Mouse (Mus musculus) spleen, adult 2 months (tissue): ENCODE data around the gene Sytl5. TPM values are rescaled to one million over a fixed set of nuclear protein-coding genes. Genes with fewer than 3 reads are reported as not detected.

Source experiments
- DNase-seq, 2 experiments: peaks; one replicate each; pipeline versions ENCODE4 v3.0.0 to v3.0.0-alpha.2; 2012 to 2021; ENCODE audit warnings: low spot score in 2 of 2, low read depth in 1 of 2
- H3K27ac ChIP-seq: fragments of 200-500 bp; 2 replicates; pipeline ENCODE4 v1.5.1; 2012; ENCODE audit warnings: low read length, inconsistent platforms; ENCODE audit not compliant: insufficient read depth
- H3K27me3 ChIP-seq: fragments of 200-500 bp; 2 replicates; pipeline ENCODE4 v1.6.1; 2012; ENCODE audit warnings: mild to moderate bottlenecking, moderate library complexity, low read length, inconsistent platforms; ENCODE audit not compliant: control insufficient read depth, insufficient read depth
- H3K36me3 ChIP-seq: fragments of 200-500 bp; 2 replicates; pipeline ENCODE4 v1.6.1; 2012; ENCODE audit warnings: mild to moderate bottlenecking, low read length, inconsistent platforms; ENCODE audit not compliant: control insufficient read depth, insufficient read depth
- H3K4me1 ChIP-seq: fragments of 200-500 bp; 2 replicates; pipeline ENCODE4 v1.6.1; 2011; ENCODE audit warnings: inconsistent platforms; ENCODE audit not compliant: control insufficient read depth, insufficient read depth, insufficient read length
- H3K4me3 ChIP-seq: fragments of 200-500 bp; 2 replicates; pipeline ENCODE4 v1.5.1; 2011; ENCODE audit warnings: mild to moderate bottlenecking, inconsistent platforms; ENCODE audit not compliant: insufficient read depth, insufficient read length; ENCODE audit errors: extremely low read depth
- CTCF ChIP-seq: fragments of 200-500 bp; IDR thresholded peaks from 2 replicates; pipeline ENCODE4 v1.5.1; 2011; ENCODE audit warnings: mild to moderate bottlenecking, inconsistent platforms; ENCODE audit not compliant: insufficient read depth, insufficient read length, insufficient replicate concordance; ENCODE audit errors: extremely low read depth
- POLR2A ChIP-seq: fragments of 200-500 bp; IDR thresholded peaks from 2 replicates; pipeline ENCODE4 v1.6.1; 2011; ENCODE audit warnings: low read depth, low read length, inconsistent platforms
- WGBS: fragments of 180-500 bp; shearing (Covaris S2); methylation state at CpG from one replicate; pipeline ENCODE4 v1.1.7; 2018; 5-methylcytosine and 5-hydroxymethylcytosine counted together
- polyA plus RNA-seq: library from polyadenylated mRNA; depleted of rRNA; stranded (reverse); fragments of >200 nt; gene quantifications from 2 replicates; pipeline ENCODE4 v1.2.3, GENCODE M21; 2012; rRNA removed

The Sytl5 gene
- not detected in 2 replicates for polyA plus RNA-seq

DNA sequence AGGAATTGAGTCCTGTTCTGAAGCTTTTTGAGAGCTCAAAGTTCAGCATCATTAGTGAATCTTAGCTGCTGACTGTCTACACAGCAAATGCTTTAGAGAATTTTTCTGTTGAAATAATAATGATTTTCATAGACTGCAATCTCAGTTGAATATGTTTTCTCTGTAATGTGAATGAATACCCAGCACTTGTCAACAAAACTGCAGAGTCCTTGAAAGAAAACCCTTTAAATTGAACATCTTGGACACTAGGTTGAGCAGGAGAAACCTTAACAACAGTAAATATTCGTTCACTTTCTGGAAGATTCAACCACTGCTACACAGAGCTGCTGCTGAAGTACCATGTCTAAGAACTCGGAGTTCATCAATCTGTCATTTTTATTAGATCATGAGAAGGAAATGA lies at the start of gene Sytl5:
TSS of gene Sytl5 (plus strand) at position 301 of the 400 bp plus-strand sequence.
- DNase-seq, result no peak
- TF ChIP-seq POLR2A, result no peak
- TF ChIP-seq CTCF, result no peak
- Histone ChIP-seq H3K27me3 (no peaks in the 10 kb centered on the region), H3K27ac (no peak within 1 kb of the TSS), H3K4me1 (no peaks in the 10 kb centered on the region), H3K4me3 (no peak within 1 kb of the TSS), H3K36me3 (no peaks in the 10 kb centered on the region)
- WGBS, result 60% methylated on average over 2 of the region's 2 CpGs

DNA sequence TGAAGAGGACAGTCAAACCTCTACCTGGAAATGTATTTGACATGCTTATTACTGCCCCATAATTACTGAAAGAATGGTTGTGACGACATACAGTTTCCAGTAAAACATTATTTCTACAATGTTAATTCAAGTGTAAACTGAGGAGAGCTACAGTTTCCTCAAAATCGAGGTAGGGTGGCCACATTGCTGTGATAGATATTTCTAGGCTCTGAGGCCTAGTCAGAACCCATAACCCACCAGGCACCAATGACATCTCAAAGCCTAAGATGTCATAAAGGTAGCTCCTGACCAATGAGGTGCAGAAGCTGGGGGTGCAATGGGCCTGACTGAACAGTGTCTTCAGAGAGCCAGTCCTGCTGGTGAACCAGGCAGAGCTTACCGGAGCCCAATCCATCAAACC lies 38.8 kb upstream of the Sytl5 start, which contains the start of gene Hypm:
TSS of gene Hypm (plus strand) at position 301 of the 400 bp plus-strand sequence.
- no peak within 1 kb of the TSS for H3K4me3 ChIP-seq
- WGBS, result 75% methylated on average over 3 of the region's 3 CpGs
- H3K36me3 ChIP-seq, result no peaks in the 10 kb centered on the region
- H3K27ac ChIP-seq, result no peak within 1 kb of the TSS
- no peak for DNase-seq
- no peaks in the 10 kb centered on the region for H3K27me3 ChIP-seq
- no peaks in the 10 kb centered on the region for H3K4me1 ChIP-seq
- no peak for TF ChIP-seq POLR2A
- no peak for TF ChIP-seq CTCF

DNA sequence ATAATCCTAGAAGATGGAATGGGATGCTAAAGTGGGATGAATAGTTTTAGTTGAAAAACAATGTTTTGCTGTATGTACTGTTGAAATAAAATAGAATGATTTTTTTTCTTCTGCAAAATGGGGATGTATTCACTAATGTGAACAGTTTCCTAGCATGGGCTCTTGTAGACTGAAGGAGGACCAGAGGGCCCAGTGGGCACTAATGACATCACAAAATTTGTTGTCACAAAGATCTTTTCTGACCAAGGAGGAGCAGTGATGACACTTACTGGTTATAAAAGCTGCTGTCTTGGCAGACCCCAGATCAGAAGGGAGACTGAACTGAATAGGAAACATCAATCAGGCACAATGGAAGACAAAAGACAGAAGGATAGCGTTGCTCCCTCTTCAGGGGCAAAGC lies 36.0 kb upstream of the Sytl5 start, which contains the start of gene H2al3:
TSS of gene H2al3 (plus strand) at position 301 of the 400 bp plus-strand sequence.
- WGBS, result 52% methylated on average over 1 of the region's 1 CpGs
- H3K27me3 ChIP-seq, result no peaks in the 10 kb centered on the region
- DNase-seq, result no peak
- no peak within 1 kb of the TSS for H3K27ac ChIP-seq
- TF ChIP-seq POLR2A (no peak), CTCF (no peak)
- no peaks in the 10 kb centered on the region for H3K4me1 ChIP-seq
- H3K4me3 ChIP-seq, result no peak within 1 kb of the TSS
- H3K36me3 ChIP-seq, result no peaks in the 10 kb centered on the region

DNA sequence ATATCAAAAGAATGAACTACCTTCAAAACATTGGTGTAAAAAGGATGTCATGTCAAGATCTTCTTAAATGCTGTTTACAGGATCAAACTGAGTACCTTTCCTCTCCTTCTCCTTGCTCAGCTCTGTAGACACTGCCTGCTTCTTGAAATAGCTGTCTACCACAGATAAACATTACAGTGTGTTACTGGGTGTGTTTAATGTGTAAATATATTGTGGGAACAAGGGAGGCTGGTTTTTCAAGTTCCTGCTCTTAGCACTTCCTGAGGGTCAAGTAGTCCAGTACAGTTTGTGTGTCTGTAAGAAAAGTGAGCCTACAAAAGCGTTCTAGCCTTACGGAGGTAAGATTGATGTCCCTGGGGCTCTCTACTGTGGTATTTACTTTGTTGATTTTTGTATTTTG lies 23.6 kb upstream of the Sytl5 start:
- 85% methylated on average over 2 of the region's 2 CpGs for WGBS
- Histone ChIP-seq H3K27ac (no peak overlapping the region), H3K36me3 (no peaks in the 10 kb centered on the region), H3K27me3 (no peaks in the 10 kb centered on the region), H3K4me3 (no peak overlapping the region), H3K4me1 (no peaks in the 10 kb centered on the region)
- DNase-seq, result no peak
- no peak for TF ChIP-seq POLR2A
- no peak for TF ChIP-seq CTCF

DNA sequence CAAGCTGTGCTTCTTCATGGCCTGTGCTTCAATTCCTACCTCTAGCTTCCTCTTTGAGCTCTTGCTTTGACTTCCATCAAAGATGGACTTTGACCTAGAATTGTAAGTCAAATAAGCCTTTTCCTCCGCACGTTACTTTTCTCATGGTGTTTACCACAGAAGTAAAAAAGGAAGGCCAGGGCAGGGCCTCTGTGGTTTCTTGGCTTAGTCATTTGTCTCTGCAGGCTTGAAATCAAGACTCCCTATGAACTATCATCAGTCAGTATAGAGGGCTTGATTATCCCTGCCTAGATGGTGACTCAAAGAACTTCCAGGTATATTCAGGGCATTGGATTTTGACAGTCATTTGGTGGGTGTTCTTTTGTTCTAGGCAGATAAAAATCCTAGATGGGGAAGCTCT lies 9.9 kb upstream of the Sytl5 start:
- H3K4me1 ChIP-seq, result no peaks in the 10 kb centered on the region
- TF ChIP-seq POLR2A, result no peak
- no peak overlapping the region for H3K27ac ChIP-seq
- H3K4me3 ChIP-seq, result no peak overlapping the region
- no peaks in the 10 kb centered on the region for H3K36me3 ChIP-seq
- WGBS, result 74% methylated on average over 2 of the region's 2 CpGs
- H3K27me3 ChIP-seq, result no peaks in the 10 kb centered on the region
- DNase-seq, result no peak

DNA sequence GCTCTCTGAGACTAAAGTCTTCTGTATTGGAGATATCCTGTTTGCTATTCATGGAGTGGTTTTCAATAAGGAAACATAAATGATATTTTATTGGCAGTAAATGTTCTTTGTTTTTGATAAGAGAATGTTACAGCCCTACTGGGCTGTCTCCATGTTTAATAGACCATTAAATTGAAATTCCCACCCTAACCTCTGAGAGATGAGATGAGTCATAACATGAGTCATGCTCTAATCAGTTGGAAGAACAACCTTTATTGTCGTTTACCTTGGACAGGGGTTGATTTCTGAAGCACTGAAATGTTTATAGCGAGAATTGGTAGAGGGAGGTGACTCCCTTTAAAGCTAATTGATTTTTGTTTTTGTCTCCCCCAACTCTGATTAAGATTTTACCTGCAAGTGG lies 24.1 kb downstream of the Sytl5 start:
- Histone ChIP-seq H3K36me3 (no peaks in the 10 kb centered on the region), H3K27ac (no peak overlapping the region), H3K4me1 (no peaks in the 10 kb centered on the region), H3K4me3 (no peak overlapping the region), H3K27me3 (no peaks in the 10 kb centered on the region)
- no peak for TF ChIP-seq CTCF
- TF ChIP-seq POLR2A, result no peak
- 56% methylated on average over 2 of the region's 2 CpGs for WGBS
- DNase-seq, result no peak

DNA sequence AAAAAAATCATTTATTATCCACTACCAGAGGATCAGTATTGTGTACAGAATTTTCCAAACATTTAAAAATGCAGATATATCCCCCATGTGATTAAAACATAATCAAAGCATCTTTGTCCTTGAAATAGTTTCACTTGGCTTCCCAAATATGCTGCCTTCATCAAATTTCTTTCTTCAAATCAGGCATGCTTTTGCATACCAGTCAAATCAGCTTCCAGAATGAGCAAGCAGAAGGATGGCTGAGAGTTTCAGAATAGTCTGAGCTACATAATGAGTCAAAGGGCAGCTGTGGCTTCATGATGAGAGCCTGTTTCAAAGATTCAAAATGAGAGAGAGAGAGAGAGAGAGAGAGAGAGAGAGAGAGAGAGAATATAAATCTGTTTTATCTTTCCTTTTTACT lies 48.4 kb downstream of the Sytl5 start:
- no peaks in the 10 kb centered on the region for H3K27me3 ChIP-seq
- H3K4me1 ChIP-seq, result no peaks in the 10 kb centered on the region
- no peak overlapping the region for H3K27ac ChIP-seq
- no peaks in the 10 kb centered on the region for H3K36me3 ChIP-seq
- no peak overlapping the region for H3K4me3 ChIP-seq
- TF ChIP-seq CTCF, result no peak
- no peak for DNase-seq
